Mouse (Mus musculus) myocyte (in vitro differentiated cells): ENCODE data around the gene Cox11.

Experiments used
- CEBPB ChIP-seq: IDR thresholded peaks from 2 replicates; pipeline ENCODE4 v1.6.1; 2011; ENCODE audit warnings: mild to moderate bottlenecking, moderate library complexity; ENCODE audit not compliant: poor library complexity, insufficient read depth, severe bottlenecking
- E2F4 ChIP-seq: IDR thresholded peaks from one replicate; pipeline ENCODE4 v1.6.1; 2011; ENCODE audit warnings: mild to moderate bottlenecking, control low read depth, moderate library complexity; ENCODE audit not compliant: insufficient read depth
- MAX ChIP-seq: IDR thresholded peaks from one replicate; pipeline ENCODE4 v1.6.1; 2011; ENCODE audit warnings: low read depth, mild to moderate bottlenecking, control low read depth
- MYOD1 ChIP-seq, 3 experiments: IDR thresholded peaks; one replicate each; pipeline ENCODE4 v1.6.1; 2011; ENCODE audit warnings: control low read depth in 2 of 3, low read depth in 2 of 3, mild to moderate bottlenecking in 2 of 3, moderate library complexity in 1 of 3; ENCODE audit not compliant: insufficient read length in 2 of 3, control insufficient read depth in 1 of 3
- MYOG ChIP-seq, 3 experiments: IDR thresholded peaks; one replicate each; pipeline ENCODE4 v1.6.1; 2011; ENCODE audit warnings: control low read depth in 2 of 3, low read depth in 2 of 3, mild to moderate bottlenecking in 2 of 3; ENCODE audit not compliant: insufficient read length in 2 of 3, control insufficient read depth in 1 of 3, insufficient read depth in 1 of 3
- POLR2A ChIP-seq: IDR thresholded peaks from one replicate; pipeline ENCODE4 v1.6.1; 2011; ENCODE audit warnings: low read depth, mild to moderate bottlenecking, control low read depth, moderate library complexity; ENCODE audit not compliant: insufficient read length
- POLR2AphosphoS2 ChIP-seq: IDR thresholded peaks from one replicate; pipeline ENCODE4 v1.6.1; 2011; ENCODE audit warnings: low read depth, control low read depth; ENCODE audit not compliant: insufficient read length
- TCF12 ChIP-seq: IDR thresholded peaks from one replicate; pipeline ENCODE4 v1.6.1; 2011; ENCODE audit warnings: mild to moderate bottlenecking, control low read depth; ENCODE audit not compliant: poor library complexity, insufficient read depth, severe bottlenecking
- TCF3 ChIP-seq: IDR thresholded peaks from one replicate; pipeline ENCODE4 v1.6.1; 2011; ENCODE audit warnings: low read depth, control low read depth; ENCODE audit not compliant: insufficient read length
- USF1 ChIP-seq: IDR thresholded peaks from one replicate; pipeline ENCODE4 v1.6.1; 2011; ENCODE audit warnings: low read depth, mild to moderate bottlenecking, control low read depth, moderate library complexity

DNA sequence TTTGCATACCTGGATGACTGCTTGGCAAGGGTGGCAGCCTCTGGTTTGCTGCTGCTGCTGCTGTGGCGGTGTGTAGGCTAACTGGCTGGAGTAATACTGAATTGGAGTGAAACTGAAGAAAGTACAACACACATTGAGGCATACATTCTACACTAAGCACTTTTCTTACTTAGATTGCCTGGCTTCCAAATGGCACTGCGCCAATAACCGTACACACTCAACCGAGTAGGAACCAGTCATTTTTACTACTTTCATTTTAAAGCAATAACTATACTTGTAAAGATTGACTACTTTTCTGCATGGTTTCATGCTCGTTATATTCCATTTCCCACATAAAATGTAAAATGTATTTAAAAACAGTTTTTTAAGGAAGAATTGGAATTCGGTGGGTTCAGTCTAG, 11.8 kb downstream of the Cox11 start:
- TF ChIP-seq POLR2A, result no peak
- TF ChIP-seq MAX, result no peak
- no peak for TF ChIP-seq USF1
- TF ChIP-seq TCF12, result no peak
- no peak for TF ChIP-seq MYOD1 (IDR thresholded peaks at IDR 0.05; ENCODE audit: control insufficient read depth in 1 of 3, insufficient read length in 2 of 3, low read depth in 2 of 3)
- TF ChIP-seq E2F4, result no peak
- no peak for TF ChIP-seq CEBPB
- no peak for TF ChIP-seq TCF3
- TF ChIP-seq POLR2AphosphoS2, result peak; percentile 20
- no peak for TF ChIP-seq MYOG (IDR thresholded peaks at IDR 0.05; ENCODE audit: control insufficient read depth in 1 of 3, insufficient read depth in 1 of 3, insufficient read length in 2 of 3, low read depth in 2 of 3)
